Comparison of ENCODE assay signal across 21 mouse cellular contexts in genomic region chr1:47093289-47093947, GRCm38 (mm10).
DNase-seq lines count a peak whose midpoint lies in the region; ATAC-seq lines count a peak whose summit lies in the region.
"Had no signal": no experiment of that assay in that cellular context is flagged by ENCODE, and none has a peak within 500 bp of the region (broad histone marks: within the 10 kb centered on the region; RNA-seq: fewer than 3 reads in every experiment).

No protein-coding gene starts in this region.

- 0 out of 2 replicates have a peak overlapping the region, but pooled peaks have one; percentile 35 for H3K27ac ChIP-seq in hindbrain, embryonic 13.5 days
- H3K27ac ChIP-seq in hindbrain, embryonic 12.5 days: no peak overlapping the region
- no peak overlapping the region for H3K27ac ChIP-seq in midbrain, embryonic 14.5 days (replicated peaks; ENCODE audit: low read depth, low read length)
- H3K27ac ChIP-seq in midbrain, embryonic 15.5 days: no peak overlapping the region
- no peak overlapping the region for H3K27ac ChIP-seq in neural tube, embryonic 14.5 days (ENCODE audit: low read depth, low read length)
- H3K27ac ChIP-seq: embryonic facial prominence, embryonic 13.5 days; heart, embryonic 15.5 days; limb, embryonic 15.5 days; neural tube, embryonic 12.5 days had no signal

- H3K9me3 ChIP-seq in hindbrain, embryonic 13.5 days: no peaks in the 10 kb centered on the region
- H3K9me3 ChIP-seq in hindbrain, embryonic 12.5 days (replicated peaks): no peaks in the 10 kb centered on the region
- H3K9me3 ChIP-seq in midbrain, embryonic 14.5 days (ENCODE audit: control insufficient read depth, low read length): no peaks in the 10 kb centered on the region
- no peaks in the 10 kb centered on the region for H3K9me3 ChIP-seq in midbrain, embryonic 15.5 days
- H3K9me3 ChIP-seq in neural tube, embryonic 14.5 days (ENCODE audit: control insufficient read depth, low read length): no peaks in the 10 kb centered on the region
- H3K9me3 ChIP-seq: embryonic facial prominence, embryonic 13.5 days; heart, embryonic 15.5 days; limb, embryonic 15.5 days; neural tube, embryonic 12.5 days had no signal

- peaks cover 4% of the 10 kb centered on the region; the same call in 1 of the 2 replicates for H3K4me1 ChIP-seq in hindbrain, embryonic 13.5 days (replicated peaks)
- no peaks in the 10 kb centered on the region for H3K4me1 ChIP-seq in hindbrain, embryonic 12.5 days
- no peaks in the 10 kb centered on the region; the same call in 1 of the 2 replicates for H3K4me1 ChIP-seq in midbrain, embryonic 14.5 days (ENCODE audit: control insufficient read depth, insufficient read depth, low read length)
- peaks cover 7% of the 10 kb centered on the region; the same call in 1 of the 2 replicates for H3K4me1 ChIP-seq in midbrain, embryonic 15.5 days
- H3K4me1 ChIP-seq in neural tube, embryonic 14.5 days (ENCODE audit: control insufficient read depth, insufficient read depth, low read length): no peaks in the 10 kb centered on the region
- H3K4me1 ChIP-seq: heart, embryonic 15.5 days; limb, embryonic 15.5 days; neural tube, embryonic 12.5 days had no signal

- ATAC-seq in cerebellum, adult (ENCODE audit: insufficient number of reproducible peaks, low FRiP score, low TSS enrichment): no peak
- ATAC-seq in hindbrain, embryonic 13.5 days (ENCODE audit: low FRiP score): peak; percentile 76; the same call in 1 of the 2 replicates
- ATAC-seq in hindbrain, embryonic 12.5 days (ENCODE audit: low FRiP score): no peak
- peak; percentile 44; the same call in 1 of the 2 replicates for ATAC-seq in midbrain, embryonic 14.5 days (ENCODE audit: low FRiP score, low TSS enrichment)
- ATAC-seq in midbrain, embryonic 15.5 days (replicated peaks): no peak
- peak; percentile 77 for ATAC-seq in neural tube, embryonic 14.5 days (ENCODE audit: low read depth)
- ATAC-seq: CD4-positive, CD25-positive, alpha-beta regulatory T cell, adult 4 months; Patski had no signal

- no peak overlapping the region for H3K4me2 ChIP-seq in hindbrain, embryonic 13.5 days
- H3K4me2 ChIP-seq in hindbrain, embryonic 12.5 days (replicated peaks): no peak overlapping the region
- no peak overlapping the region for H3K4me2 ChIP-seq in midbrain, embryonic 14.5 days (ENCODE audit: low read length)
- no peak overlapping the region for H3K4me2 ChIP-seq in midbrain, embryonic 15.5 days
- no peak overlapping the region for H3K4me2 ChIP-seq in neural tube, embryonic 14.5 days (ENCODE audit: low read depth, low read length)
- H3K4me2 ChIP-seq: embryonic facial prominence, embryonic 13.5 days; heart, embryonic 15.5 days; limb, embryonic 15.5 days; neural tube, embryonic 12.5 days had no signal

- no peak overlapping the region for H3K9ac ChIP-seq in hindbrain, embryonic 13.5 days
- no peak overlapping the region for H3K9ac ChIP-seq in hindbrain, embryonic 12.5 days
- H3K9ac ChIP-seq in midbrain, embryonic 14.5 days (replicated peaks; ENCODE audit: low read length): no peak overlapping the region
- H3K9ac ChIP-seq in midbrain, embryonic 15.5 days: no peak overlapping the region
- H3K9ac ChIP-seq in neural tube, embryonic 14.5 days (replicated peaks; ENCODE audit: low read depth, low read length): no peak overlapping the region
- H3K9ac ChIP-seq: embryonic facial prominence, embryonic 13.5 days; heart, embryonic 15.5 days; limb, embryonic 15.5 days; neural tube, embryonic 12.5 days had no signal

- H3K27me3 ChIP-seq in hindbrain, embryonic 13.5 days: no peaks in the 10 kb centered on the region
- H3K27me3 ChIP-seq in hindbrain, embryonic 12.5 days: no peaks in the 10 kb centered on the region
- H3K27me3 ChIP-seq in midbrain, embryonic 14.5 days (ENCODE audit: control insufficient read depth, insufficient read depth, low read length): no peaks in the 10 kb centered on the region
- no peaks in the 10 kb centered on the region for H3K27me3 ChIP-seq in midbrain, embryonic 15.5 days (replicated peaks)
- no peaks in the 10 kb centered on the region for H3K27me3 ChIP-seq in neural tube, embryonic 14.5 days (ENCODE audit: control insufficient read depth, insufficient read depth, low read length)
- H3K27me3 ChIP-seq: embryonic facial prominence, embryonic 13.5 days; heart, embryonic 15.5 days; limb, embryonic 15.5 days; neural tube, embryonic 12.5 days; Patski had no signal

- no peak overlapping the region for H3K4me3 ChIP-seq in hindbrain, embryonic 13.5 days
- no peak overlapping the region for H3K4me3 ChIP-seq in hindbrain, embryonic 12.5 days
- no peak overlapping the region for H3K4me3 ChIP-seq in midbrain, embryonic 14.5 days (replicated peaks; ENCODE audit: low read depth, low read length)
- no peak overlapping the region for H3K4me3 ChIP-seq in midbrain, embryonic 15.5 days
- no peak overlapping the region for H3K4me3 ChIP-seq in neural tube, embryonic 14.5 days (ENCODE audit: low read depth, low read length)
- H3K4me3 ChIP-seq: embryonic facial prominence, embryonic 13.5 days; heart, embryonic 15.5 days; limb, embryonic 15.5 days; neural tube, embryonic 12.5 days had no signal

- peak; percentile 30 to 40 for DNase-seq in cerebellum, postnatal 14 days
- DNase-seq in midbrain, embryonic 14.5 days: peak; percentile 58
- DNase-seq in urinary bladder, postnatal 25 days (ENCODE audit: low spot score): no peak
- DNase-seq: adrenal gland, adult 8-10 months; cerebellum, adult 11-12 months; gastrocnemius, postnatal 14 days; kidney, adult 11 months; lung, postnatal 10 days; right cerebral cortex, postnatal 25 days; thymus, postnatal 36 days had no signal

- 50% methylated on average over 6 of the region's 6 CpGs for whole genome bisulfite sequencing in hindbrain, embryonic 13.5 days
- WGBS in hindbrain, embryonic 12.5 days: 61% methylated on average over 6 of the region's 6 CpGs
- 37% methylated on average over 6 of the region's 6 CpGs for WGBS in midbrain, embryonic 14.5 days
- WGBS in midbrain, embryonic 15.5 days: 44% methylated on average over 6 of the region's 6 CpGs
- WGBS in neural tube, embryonic 14.5 days: 51% methylated on average over 6 of the region's 6 CpGs

- H3K36me3 ChIP-seq in hindbrain, embryonic 13.5 days: no peaks in the 10 kb centered on the region
- H3K36me3 ChIP-seq in hindbrain, embryonic 12.5 days: no peaks in the 10 kb centered on the region
- H3K36me3 ChIP-seq in midbrain, embryonic 14.5 days (ENCODE audit: control insufficient read depth, insufficient read depth, low read length): no peaks in the 10 kb centered on the region
- H3K36me3 ChIP-seq in midbrain, embryonic 15.5 days (replicated peaks): no peaks in the 10 kb centered on the region
- H3K36me3 ChIP-seq in neural tube, embryonic 14.5 days (ENCODE audit: control insufficient read depth, insufficient read depth, low read length): no peaks in the 10 kb centered on the region
- H3K36me3 ChIP-seq: embryonic facial prominence, embryonic 13.5 days; heart, embryonic 15.5 days; limb, embryonic 15.5 days; neural tube, embryonic 12.5 days had no signal

Comparison
In these comparisons a context has a peak if more than half of its experiments do, and no peak if none do; other contexts are left out.
1. ATAC-seq: peak in hindbrain, embryonic 13.5 days (single experiment), midbrain, embryonic 14.5 days (single experiment) and neural tube, embryonic 14.5 days (single experiment); none in cerebellum, adult (single experiment), hindbrain, embryonic 12.5 days (single experiment) and midbrain, embryonic 15.5 days (single experiment).